23 mouse cellular contexts compared by ENCODE assay signal in the genomic region with DNA sequence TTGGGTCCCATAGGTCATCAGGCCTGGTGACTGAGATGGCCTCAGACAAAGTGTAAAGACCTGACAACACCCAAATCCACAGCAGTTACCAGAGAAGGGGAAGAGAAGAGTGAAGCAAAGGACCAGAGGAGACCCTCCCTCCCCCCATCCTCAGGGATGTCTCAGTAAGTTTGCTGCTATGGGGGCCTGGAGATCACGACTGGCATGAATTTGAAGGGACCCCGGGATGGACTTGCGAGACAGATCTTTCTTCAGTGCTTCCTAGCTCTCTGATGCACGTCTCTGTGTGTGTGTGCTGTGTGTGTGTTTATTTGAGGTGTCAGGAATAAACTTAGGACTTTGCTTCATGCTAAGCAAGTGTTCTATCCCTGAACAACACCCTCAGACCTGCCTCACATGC.
DNase-seq lines count a peak whose midpoint lies in the region; ATAC-seq and TF ChIP-seq lines count a peak whose summit lies in the region.
"Had no signal": no experiment of that assay in that cellular context is flagged by ENCODE, and none has a peak within 500 bp of the region (broad histone marks: within the 10 kb centered on the region; RNA-seq: fewer than 3 reads in every experiment).

No protein-coding gene starts in this region.

- 86% methylated on average over 4 of the region's 4 CpGs for WGBS in heart, embryonic 10.5 days
- WGBS in heart, embryonic 11.5 days (ENCODE audit: insufficient replicate concordance), result 69% methylated on average over 4 of the region's 4 CpGs
- WGBS in intestine, embryonic 15.5 days, result 68% methylated on average over 4 of the region's 4 CpGs
- WGBS in intestine, postnatal 0 days, result 58% methylated on average over 4 of the region's 4 CpGs
- WGBS in small intestine, adult 2 months, result 65% methylated on average over 4 of the region's 4 CpGs
- WGBS in cerebellum, adult 2 months, result 88% methylated on average over 4 of the region's 4 CpGs

- no peak overlapping the region for H3K4me2 ChIP-seq in heart, embryonic 11.5 days
- no peak overlapping the region for H3K4me2 ChIP-seq in intestine, embryonic 15.5 days (replicated peaks)
- no peak overlapping the region for H3K4me2 ChIP-seq in intestine, postnatal 0 days (replicated peaks; ENCODE audit: low read depth)
- H3K4me2 ChIP-seq: embryonic facial prominence, embryonic 13.5 days; embryonic facial prominence, embryonic 15.5 days; forebrain, embryonic 13.5 days; forebrain, embryonic 15.5 days had no signal

- no peaks in the 10 kb centered on the region for H3K9me3 ChIP-seq in heart, embryonic 10.5 days
- no peaks in the 10 kb centered on the region for H3K9me3 ChIP-seq in heart, embryonic 11.5 days (replicated peaks; ENCODE audit: control insufficient read depth, low read length)
- no peaks in the 10 kb centered on the region for H3K9me3 ChIP-seq in intestine, embryonic 15.5 days
- no peaks in the 10 kb centered on the region for H3K9me3 ChIP-seq in intestine, postnatal 0 days (ENCODE audit: control insufficient read depth)
- H3K9me3 ChIP-seq: embryonic facial prominence, embryonic 13.5 days; embryonic facial prominence, embryonic 15.5 days; forebrain, embryonic 13.5 days; forebrain, embryonic 15.5 days had no signal

- TF ChIP-seq POLR2A in small intestine, adult 2 months (IDR thresholded peaks at IDR 0.05; ENCODE audit: low read depth, low read length), result no peak
- TF ChIP-seq POLR2A in cerebellum, adult 2 months (IDR thresholded peaks at IDR 0.05; ENCODE audit: borderline replicate concordance, insufficient read depth, low read length), result no peak

- ATAC-seq in heart, embryonic 11.5 days (replicated peaks; ENCODE audit: insufficient number of reproducible peaks, low FRiP score, low TSS enrichment), result no peak
- ATAC-seq in intestine, embryonic 15.5 days, result no peak
- no peak for ATAC-seq in intestine, postnatal 0 days
- ATAC-seq: forebrain, embryonic 13.5 days; forebrain, embryonic 15.5 days; forebrain, postnatal 0 days had no signal

- H3K4me3 ChIP-seq in heart, embryonic 10.5 days, result no peak overlapping the region
- H3K4me3 ChIP-seq in heart, embryonic 11.5 days (ENCODE audit: low read depth, low read length), result no peak overlapping the region
- no peak overlapping the region for H3K4me3 ChIP-seq in intestine, embryonic 15.5 days (replicated peaks)
- no peak overlapping the region for H3K4me3 ChIP-seq in intestine, postnatal 0 days (ENCODE audit: low read depth, low read length)
- no peak overlapping the region for H3K4me3 ChIP-seq in small intestine, adult 2 months (ENCODE audit: low read depth, low read length)
- no peak overlapping the region for H3K4me3 ChIP-seq in cerebellum, adult 2 months (replicated peaks; ENCODE audit: insufficient read depth, low read depth, low read length)
- H3K4me3 ChIP-seq: embryonic facial prominence, embryonic 13.5 days; embryonic facial prominence, embryonic 15.5 days; erythroblast, embryonic 14.5 days; forebrain, embryonic 13.5 days; forebrain, embryonic 15.5 days had no signal

- H3K9ac ChIP-seq in heart, embryonic 11.5 days (ENCODE audit: low read depth, low read length), result no peak overlapping the region
- H3K9ac ChIP-seq in intestine, embryonic 15.5 days, result no peak overlapping the region
- no peak overlapping the region for H3K9ac ChIP-seq in intestine, postnatal 0 days (ENCODE audit: low read depth, low read length)
- H3K9ac ChIP-seq: embryonic facial prominence, embryonic 13.5 days; embryonic facial prominence, embryonic 15.5 days; forebrain, embryonic 13.5 days; forebrain, embryonic 15.5 days; forebrain, postnatal 0 days had no signal

- no peak for TF ChIP-seq CTCF in intestine, postnatal 0 days (IDR thresholded peaks at IDR 0.05; ENCODE audit: low read depth)
- TF ChIP-seq CTCF in small intestine, adult 2 months (IDR thresholded peaks at IDR 0.05; ENCODE audit: extremely low read depth, insufficient read length, insufficient replicate concordance, low read depth, low read length), result no peak
- no peak for TF ChIP-seq CTCF in cerebellum, adult 2 months (IDR thresholded peaks at IDR 0.05; ENCODE audit: borderline replicate concordance, insufficient read depth, low read depth, low read length)

- DNase-seq in heart, embryonic 10.5 days (ENCODE audit: low spot score), result peak; percentile 70
- DNase-seq in left cerebral cortex, adult 11 months (ENCODE audit: low spot score), result no peak
- no peak for DNase-seq in cerebellum, adult 2 months
- no peak for DNase-seq in right cerebral cortex, adult 2 months (ENCODE audit: low spot score in 2 of 2)
- DNase-seq: adrenal gland, adult 2 months; adrenal gland, postnatal 10 days; adrenal gland, postnatal 25 days; cerebellum, adult 11-12 months; cerebellum, adult 8-10 months; cerebellum, adult 9-11 months; cerebellum, postnatal 14 days; cerebellum, postnatal 36 days; embryo, embryonic 11 days; forebrain, postnatal 0 days had no signal

- H3K36me3 ChIP-seq in heart, embryonic 10.5 days, result no peaks in the 10 kb centered on the region
- H3K36me3 ChIP-seq in heart, embryonic 11.5 days (ENCODE audit: control insufficient read depth, insufficient read depth, low read length), result no peaks in the 10 kb centered on the region
- no peaks in the 10 kb centered on the region for H3K36me3 ChIP-seq in intestine, embryonic 15.5 days
- H3K36me3 ChIP-seq in intestine, postnatal 0 days (ENCODE audit: control insufficient read depth, insufficient read depth), result no peaks in the 10 kb centered on the region
- no peaks in the 10 kb centered on the region for H3K36me3 ChIP-seq in small intestine, adult 2 months (ENCODE audit: control insufficient read depth, insufficient read depth, low read length)
- H3K36me3 ChIP-seq: embryonic facial prominence, embryonic 13.5 days; embryonic facial prominence, embryonic 15.5 days; forebrain, embryonic 15.5 days had no signal

- H3K27me3 ChIP-seq in heart, embryonic 10.5 days (ENCODE audit: insufficient read depth, poor library complexity, severe bottlenecking), result peaks cover 25% of the 10 kb centered on the region
- H3K27me3 ChIP-seq in heart, embryonic 11.5 days (ENCODE audit: control insufficient read depth, insufficient read depth, low read length), result no peaks in the 10 kb centered on the region
- H3K27me3 ChIP-seq in intestine, embryonic 15.5 days (replicated peaks), result no peaks in the 10 kb centered on the region
- no peaks in the 10 kb centered on the region for H3K27me3 ChIP-seq in intestine, postnatal 0 days (replicated peaks; ENCODE audit: control insufficient read depth, insufficient read depth, low read length)
- H3K27me3 ChIP-seq in small intestine, adult 2 months (ENCODE audit: control insufficient read depth, insufficient read depth, low read length), result no peaks in the 10 kb centered on the region
- H3K27me3 ChIP-seq in cerebellum, adult 2 months (ENCODE audit: control insufficient read depth, insufficient read depth, low read length), result no peaks in the 10 kb centered on the region
- H3K27me3 ChIP-seq: embryonic facial prominence, embryonic 15.5 days; forebrain, embryonic 13.5 days; forebrain, embryonic 15.5 days had no signal

- peaks cover 15% of the 10 kb centered on the region for H3K4me1 ChIP-seq in heart, embryonic 10.5 days
- H3K4me1 ChIP-seq in heart, embryonic 11.5 days (ENCODE audit: control insufficient read depth, insufficient read depth, low read length), result no peaks in the 10 kb centered on the region
- peaks cover 9% of the 10 kb centered on the region; the same call in 1 of the 2 replicates for H3K4me1 ChIP-seq in intestine, embryonic 15.5 days (replicated peaks)
- H3K4me1 ChIP-seq in intestine, postnatal 0 days (replicated peaks; ENCODE audit: control insufficient read depth, insufficient read depth, low read length), result peaks cover 7% of the 10 kb centered on the region
- peaks cover 47% of the 10 kb centered on the region for H3K4me1 ChIP-seq in small intestine, adult 2 months (ENCODE audit: control insufficient read depth, insufficient read depth, insufficient read length, low read length)
- H3K4me1 ChIP-seq in cerebellum, adult 2 months (ENCODE audit: control insufficient read depth, insufficient read depth, low read length), result no peaks in the 10 kb centered on the region; the same call in 1 of the 2 replicates
- H3K4me1 ChIP-seq: forebrain, embryonic 13.5 days; forebrain, embryonic 15.5 days had no signal

- no peak overlapping the region for H3K27ac ChIP-seq in heart, embryonic 10.5 days
- H3K27ac ChIP-seq in heart, embryonic 11.5 days (ENCODE audit: low read depth, low read length), result no peak overlapping the region
- H3K27ac ChIP-seq in intestine, embryonic 15.5 days, result peak overlapping the region; percentile 90
- peak overlapping the region; percentile 91; the same call in 1 of the 2 replicates for H3K27ac ChIP-seq in intestine, postnatal 0 days (ENCODE audit: low read depth, low read length)
- peak overlapping the region; percentile 98 for H3K27ac ChIP-seq in small intestine, adult 2 months (ENCODE audit: insufficient read depth, low read depth, low read length)
- H3K27ac ChIP-seq in cerebellum, adult 2 months (ENCODE audit: insufficient read depth, low read length), result no peak overlapping the region
- H3K27ac ChIP-seq: embryonic facial prominence, embryonic 13.5 days; embryonic facial prominence, embryonic 15.5 days; forebrain, embryonic 13.5 days; forebrain, embryonic 15.5 days had no signal

Comparison
In these comparisons a context has a peak if more than half of its experiments do, and no peak if none do; other contexts are left out.
1. H3K27ac ChIP-seq: peak in intestine, embryonic 15.5 days (single experiment), intestine, postnatal 0 days (single experiment) and small intestine, adult 2 months (single experiment); none in heart, embryonic 10.5 days (single experiment), heart, embryonic 11.5 days (single experiment) and cerebellum, adult 2 months (single experiment).